Mouse (Mus musculus) MEL (cell line): ENCODE data around the gene Bmp7. TPM values are rescaled to one million over a fixed set of nuclear protein-coding genes. Genes with fewer than 3 reads are reported as not detected.

ENCODE experiments used
- DNase-seq: peaks from one replicate; pipeline ENCODE4 v3.0.0; 2011; ENCODE audit warnings: low read depth, low spot score
- H3K27ac ChIP-seq: 2 replicates; pipeline ENCODE4 v1.5.1; 2012; ENCODE audit warnings: low read depth, mild to moderate bottlenecking, control low read depth, low read length, moderate library complexity; ENCODE audit not compliant: control insufficient read depth
- H3K27me3 ChIP-seq, 2 experiments: fragments of 150-350 bp in 1 of 2; sonication (generic) in 1 of 2; 2 replicates each; pipeline ENCODE4 v1.6.1; 2012; ENCODE audit warnings: low read length in 2 of 2, mild to moderate bottlenecking in 2 of 2, improper control_type of control experiment in 1 of 2, moderate library complexity in 1 of 2; ENCODE audit not compliant: insufficient read depth in 2 of 2, control insufficient read depth in 1 of 2
- H3K36me3 ChIP-seq, 2 experiments: 2 replicates each; pipeline ENCODE4 v1.6.1; 2012 to 2014; ENCODE audit warnings: low read length in 2 of 2, improper control_type of control experiment in 1 of 2, inconsistent platforms in 1 of 2, mild to moderate bottlenecking in 1 of 2; ENCODE audit not compliant: insufficient read depth in 2 of 2, control insufficient read depth in 1 of 2
- H3K4me1 ChIP-seq, 2 experiments: fragments of 150-350 bp in 1 of 2; sonication (generic) in 1 of 2; 2 replicates each; pipeline ENCODE4 v1.6.1; 2012; ENCODE audit warnings: low read length in 2 of 2, improper control_type of control experiment in 1 of 2, mild to moderate bottlenecking in 1 of 2; ENCODE audit not compliant: insufficient read depth in 2 of 2, control insufficient read depth in 1 of 2
- H3K4me3 ChIP-seq, 2 experiments: fragments of 150-350 bp in 1 of 2; sonication (generic) in 1 of 2; 2 replicates each; pipeline ENCODE4 v1.5.1; 2012; ENCODE audit warnings: low read depth in 2 of 2, low read length in 2 of 2, mild to moderate bottlenecking in 2 of 2, moderate library complexity in 2 of 2, control low read depth in 1 of 2, improper control_type of control experiment in 1 of 2; ENCODE audit not compliant: control insufficient read depth in 1 of 2, insufficient read depth in 1 of 2
- H3K79me2 ChIP-seq: 2 replicates; pipeline ENCODE4 v1.6.1; 2012; ENCODE audit warnings: mild to moderate bottlenecking, low read length, moderate library complexity; ENCODE audit not compliant: control insufficient read depth, poor library complexity, insufficient read depth
- H3K9ac ChIP-seq: 2 replicates; pipeline ENCODE4 v1.6.1; 2012; ENCODE audit warnings: low read depth, mild to moderate bottlenecking, control low read depth, low read length, moderate library complexity; ENCODE audit not compliant: control insufficient read depth, poor library complexity, severe bottlenecking
- H3K9me3 ChIP-seq: fragments of 150-350 bp; sonication (generic); replicated peaks from 2 replicates; pipeline ENCODE4 v1.6.1; 2012; ENCODE audit warnings: mild to moderate bottlenecking, low read length, improper control_type of control experiment, moderate library complexity; ENCODE audit not compliant: insufficient read depth
- BHLHE40 ChIP-seq: IDR thresholded peaks from 2 replicates; pipeline ENCODE4 v1.6.1; 2012; ENCODE audit warnings: low read depth, mild to moderate bottlenecking, inconsistent platforms, low read length, improper control_type of control experiment, borderline replicate concordance
- EP300 ChIP-seq, 2 experiments: IDR thresholded peaks; 2 replicates each; pipeline ENCODE4 v1.6.1; 2011; ENCODE audit warnings: improper control_type of control experiment in 2 of 2, low read length in 2 of 2, low read depth in 1 of 2, mild to moderate bottlenecking in 1 of 2
- GABPA ChIP-seq: IDR thresholded peaks from 2 replicates; pipeline ENCODE4 v1.6.1; 2012; ENCODE audit warnings: low read depth, mild to moderate bottlenecking, inconsistent platforms, low read length, improper control_type of control experiment, moderate library complexity
- JUND ChIP-seq: IDR thresholded peaks from 2 replicates; pipeline ENCODE4 v1.6.1; 2011; ENCODE audit warnings: low read depth, mild to moderate bottlenecking, improper control_type of control experiment, low read length
- KAT2A ChIP-seq: conservative IDR thresholded peaks from 2 replicates; pipeline ENCODE4 v1.6.1; 2012; ENCODE audit warnings: low read depth, low read length, improper control_type of control experiment, inconsistent platforms
- MAFK ChIP-seq: IDR thresholded peaks from 2 replicates; pipeline ENCODE4 v1.6.1; 2011; ENCODE audit warnings: low read depth, mild to moderate bottlenecking, low read length, improper control_type of control experiment, borderline replicate concordance
- MAZ ChIP-seq: IDR thresholded peaks from 2 replicates; pipeline ENCODE4 v1.6.1; 2012; ENCODE audit warnings: low read depth, mild to moderate bottlenecking, inconsistent platforms, low read length, improper control_type of control experiment
- MYB ChIP-seq: IDR thresholded peaks from 2 replicates; pipeline ENCODE4 v1.6.1; 2011; ENCODE audit warnings: mild to moderate bottlenecking, low read depth, low read length, improper control_type of control experiment
- NELFE ChIP-seq: IDR thresholded peaks from 2 replicates; pipeline ENCODE4 v1.6.1; 2011; ENCODE audit warnings: low read depth, low read length, improper control_type of control experiment
- POLR2AphosphoS2 ChIP-seq: IDR thresholded peaks from 2 replicates; pipeline ENCODE4 v1.6.1; 2011; ENCODE audit warnings: low read length, improper control_type of control experiment
- RAD21 ChIP-seq: IDR thresholded peaks from 2 replicates; pipeline ENCODE4 v1.6.1; 2011; ENCODE audit warnings: mild to moderate bottlenecking, low read depth, low read length, improper control_type of control experiment
- RCOR1 ChIP-seq: IDR thresholded peaks from 2 replicates; pipeline ENCODE4 v1.6.1; 2012; ENCODE audit warnings: low read depth, mild to moderate bottlenecking, inconsistent platforms, low read length, improper control_type of control experiment
- SIN3A ChIP-seq: IDR thresholded peaks from 2 replicates; pipeline ENCODE4 v1.6.1; 2012; ENCODE audit warnings: low read length, improper control_type of control experiment, inconsistent platforms
- TAL1 ChIP-seq: IDR thresholded peaks from 2 replicates; pipeline ENCODE4 v1.6.1; 2012; ENCODE audit warnings: mild to moderate bottlenecking, inconsistent platforms, low read length, moderate library complexity, mixed read lengths
- TBP ChIP-seq: IDR thresholded peaks from 2 replicates; pipeline ENCODE4 v1.8.0; 2011; ENCODE audit warnings: low read depth, low read length, improper control_type of control experiment
- USF1 ChIP-seq: IDR thresholded peaks from 2 replicates; pipeline ENCODE4 v1.6.1; 2014; ENCODE audit warnings: low read depth, mild to moderate bottlenecking, inconsistent platforms, low read length, improper control_type of control experiment, moderate library complexity
- USF2 ChIP-seq, 2 experiments: IDR thresholded peaks; 2 replicates each; pipeline ENCODE4 v1.6.1; 2011 to 2012; ENCODE audit warnings: improper control_type of control experiment in 2 of 2, low read length in 2 of 2, borderline replicate concordance in 1 of 2, inconsistent platforms in 1 of 2, low read depth in 1 of 2, mild to moderate bottlenecking in 1 of 2; ENCODE audit not compliant: insufficient read depth in 1 of 2
- ZKSCAN1 ChIP-seq: IDR thresholded peaks from 2 replicates; pipeline ENCODE4 v1.6.1; 2012; ENCODE audit warnings: low read depth, mild to moderate bottlenecking, inconsistent platforms, low read length, improper control_type of control experiment, moderate library complexity
- ZMIZ1 ChIP-seq: IDR thresholded peaks from 2 replicates; pipeline ENCODE4 v1.6.1; 2012; ENCODE audit warnings: low read depth, mild to moderate bottlenecking, inconsistent platforms, low read length, improper control_type of control experiment, moderate library complexity
- polyA plus RNA-seq, 2 experiments: library from polyadenylated mRNA; stranded (reverse) in 1 of 2; unstranded in 1 of 2; fragments of >175 nt in 1 of 2; fragments of >200 nt in 1 of 2; gene quantifications; 2 replicates each; pipeline versions ENCODE4 v1.2.1 to v1.2.4; 2012; ENCODE audit warnings: low replicate concordance in 2 of 2, low read depth in 1 of 2; ENCODE audit not compliant: insufficient read length in 2 of 2, insufficient read depth in 1 of 2, missing spikeins in 1 of 2
- total RNA-seq: library from RNA; depleted of rRNA; stranded (reverse); fragments of 300-350 nt; gene quantifications from 2 replicates; pipeline ENCODE4 v1.2.3, GENCODE M21; 2012

Gene Bmp7
- total and polyA plus RNA-seq, 3 experiments, result not detected

- TF ChIP-seq MYB (no peak), ZMIZ1 (no peak), TAL1 (no peak)
Observed at GRCm38 (mm10) chr2:172900954-172901701, 39.0 kb downstream of the Bmp7 start (continued).

DNA sequence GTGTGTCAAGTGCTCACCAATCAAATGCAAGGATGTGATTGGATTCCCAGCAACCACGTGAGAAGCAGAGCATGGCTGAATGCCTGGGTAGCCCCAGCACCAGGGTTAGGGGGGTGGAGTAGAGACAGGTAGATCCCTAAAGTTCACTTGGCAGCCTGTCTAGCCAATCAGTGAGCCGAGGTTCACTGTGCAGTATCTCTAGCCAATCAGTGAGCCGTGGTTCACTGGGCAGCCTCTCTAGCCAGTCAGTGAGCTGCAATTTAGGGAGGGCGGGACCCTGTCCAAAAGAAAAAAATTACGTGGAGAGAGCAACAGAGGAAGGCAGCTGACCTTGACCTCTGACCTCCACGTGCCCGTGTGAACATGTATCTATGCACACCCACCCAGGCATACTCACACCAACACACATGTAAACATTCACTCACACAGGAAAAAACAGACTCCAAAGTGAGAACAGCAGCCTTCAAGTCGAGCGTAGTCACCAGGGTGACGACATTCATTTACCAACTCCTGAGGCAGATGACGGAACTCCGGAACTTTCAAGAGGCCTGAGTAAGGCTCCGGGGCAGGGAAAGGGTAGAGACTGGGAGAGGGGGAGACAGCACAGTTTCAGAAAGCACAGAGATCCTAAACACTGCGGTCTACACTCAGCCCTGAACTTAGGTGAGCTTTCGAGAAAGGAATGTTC lies 50.2 kb downstream of the Bmp7 start:
- TF ChIP-seq ZKSCAN1, result no peak
- TF ChIP-seq, all 39 proteins: peak for 0
- no peaks in the 10 kb centered on the region for H3K9me3 ChIP-seq
- no peak for DNase-seq

GRCm38 (mm10) chr2:172889222-172889621 lies 50.9 kb downstream of the Bmp7 start:
- H3K27me3 ChIP-seq, result no peaks in the 10 kb centered on the region
- H3K9ac ChIP-seq, result no peak overlapping the region
- TF ChIP-seq JUND (no peak), SIN3A (no peak), BHLHE40 (no peak), RAD21 (no peak), USF2 (IDR thresholded peaks at IDR 0.05; ENCODE audit: borderline replicate concordance in 1 of 2, insufficient read depth in 1 of 2, low read depth in 1 of 2, low read length in 2 of 2) (no peak), MAZ (no peak), USF1 (no peak), MYB (no peak), RCOR1 (no peak), TBP (no peak), TAL1 (no peak), NELFE (no peak), GABPA (no peak), EP300 (IDR thresholded peaks at IDR 0.05; ENCODE audit: low read depth in 1 of 2, low read length in 2 of 2) (no peak), POLR2AphosphoS2 (no peak), MAFK (no peak), KAT2A (no peak)
- H3K79me2 ChIP-seq, result no peaks in the 10 kb centered on the region
- H3K27ac ChIP-seq, result no peak overlapping the region
- H3K9me3 ChIP-seq, result no peaks in the 10 kb centered on the region
- H3K4me3 ChIP-seq, result no peak overlapping the region
- H3K36me3 ChIP-seq, result no peaks in the 10 kb centered on the region
- H3K4me1 ChIP-seq, result no peaks in the 10 kb centered on the region
- DNase-seq, result no peak

More for the DNA sequence above, 50.2 kb downstream of the Bmp7 start:
- Histone ChIP-seq H3K79me2 (no peaks in the 10 kb centered on the region), H3K9ac (no peak overlapping the region), H3K27ac (no peak overlapping the region), H3K36me3 (no peaks in the 10 kb centered on the region), H3K4me1 (no peaks in the 10 kb centered on the region), H3K27me3 (no peaks in the 10 kb centered on the region), H3K4me3 (no peak overlapping the region)
